Mouse (Mus musculus) kidney, adult 9 months (tissue): ENCODE measurements around the gene Chd4.
"Not testable (repeated sequence)": the region's sequence is repeated elsewhere in the genome, so short reads cannot be mapped to it uniquely, and the experiment has no call there.

ENCODE experiments used
- DNase-seq: peaks from one replicate; pipeline ENCODE4 v3.0.0; 2022

Gene Chd4

GRCm38 (mm10) chr6:125162615-125163305 is 67.0 kb downstream of the Chd4 start:
- DNase-seq = not testable (repeated sequence)

DNA sequence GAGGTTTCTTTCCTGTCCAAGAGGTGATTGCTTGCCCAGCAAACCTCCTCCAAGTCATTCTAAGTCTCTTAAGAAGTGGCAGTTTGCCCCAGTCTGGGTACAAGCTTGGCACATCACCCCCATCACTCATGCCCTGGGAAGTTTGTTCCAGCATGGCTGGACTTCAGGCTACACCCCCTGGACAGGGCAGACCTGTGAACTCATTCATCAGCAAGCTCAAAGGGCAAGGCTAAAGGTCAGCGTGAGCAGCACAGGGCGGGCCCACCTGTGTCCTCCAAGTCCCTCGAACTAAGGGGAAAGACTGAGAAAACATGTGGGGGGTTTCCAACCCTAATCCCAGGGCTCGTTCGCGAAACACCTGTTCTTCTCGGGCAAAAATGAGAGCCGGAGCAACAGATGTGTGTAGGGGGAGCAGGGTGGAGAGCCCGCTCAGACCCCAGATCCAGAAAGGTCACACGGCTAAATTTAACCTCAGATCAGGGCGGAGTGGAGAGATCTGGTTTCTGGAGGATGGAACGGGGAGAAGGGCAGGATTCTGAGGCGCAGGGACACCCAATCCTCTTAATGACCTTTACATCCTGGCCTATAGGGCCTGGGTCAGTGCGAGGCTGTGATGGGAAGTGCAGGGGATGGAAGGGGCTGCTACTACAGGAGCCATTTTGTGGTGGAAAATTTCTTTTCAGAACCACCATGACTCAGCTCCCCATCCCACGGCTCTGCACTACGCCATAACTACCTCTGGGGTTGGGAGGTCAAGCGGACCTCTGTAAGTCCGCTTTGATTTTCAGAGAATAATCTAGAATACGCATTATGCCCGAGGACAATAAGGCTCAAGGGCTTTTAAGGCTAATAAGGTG is 68.2 kb downstream of the Chd4 start:
- peak; percentile 94 for DNase-seq

- peak; percentile 73 for DNase-seq
Measured at GRCm38 (mm10) chr6:125164672-125165327, 69.0 kb downstream of the Chd4 start.

DNA sequence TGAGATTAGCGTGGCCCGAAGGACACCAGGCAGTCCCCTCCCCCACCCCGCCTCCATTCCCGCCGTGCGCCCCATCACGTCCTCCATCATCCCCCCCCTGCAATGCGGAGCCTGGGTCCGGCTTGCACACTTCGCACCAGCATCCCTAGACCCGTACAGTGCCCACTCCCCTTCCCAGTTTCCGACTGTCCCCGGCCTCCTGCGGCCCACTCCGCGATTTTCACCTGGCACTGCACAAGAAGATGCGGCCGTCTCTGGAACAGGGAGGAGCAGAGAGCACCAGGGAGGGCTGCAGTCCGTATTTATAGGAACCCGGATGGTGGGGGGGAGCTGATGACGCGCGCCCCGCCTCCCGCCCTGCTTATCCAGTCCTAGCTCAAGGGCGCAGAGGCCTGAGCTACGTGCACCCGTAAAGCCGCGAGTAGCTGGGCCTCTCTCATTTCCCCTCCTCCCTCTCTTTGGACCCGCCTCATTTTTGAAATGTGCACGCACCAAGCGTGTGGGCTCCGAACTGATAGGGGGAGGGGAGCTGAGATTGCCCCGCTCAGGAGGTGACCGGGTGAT is 69.6 kb downstream of the Chd4 start:
- DNase-seq = peak; percentile 98

- DNase-seq = peak; percentile 94
Measured at GRCm38 (mm10) chr6:125166051-125166751, 70.4 kb downstream of the Chd4 start, which contains the start of gene Gapdh. TSS of gene Gapdh (minus strand) at chr6:125166467.

DNA sequence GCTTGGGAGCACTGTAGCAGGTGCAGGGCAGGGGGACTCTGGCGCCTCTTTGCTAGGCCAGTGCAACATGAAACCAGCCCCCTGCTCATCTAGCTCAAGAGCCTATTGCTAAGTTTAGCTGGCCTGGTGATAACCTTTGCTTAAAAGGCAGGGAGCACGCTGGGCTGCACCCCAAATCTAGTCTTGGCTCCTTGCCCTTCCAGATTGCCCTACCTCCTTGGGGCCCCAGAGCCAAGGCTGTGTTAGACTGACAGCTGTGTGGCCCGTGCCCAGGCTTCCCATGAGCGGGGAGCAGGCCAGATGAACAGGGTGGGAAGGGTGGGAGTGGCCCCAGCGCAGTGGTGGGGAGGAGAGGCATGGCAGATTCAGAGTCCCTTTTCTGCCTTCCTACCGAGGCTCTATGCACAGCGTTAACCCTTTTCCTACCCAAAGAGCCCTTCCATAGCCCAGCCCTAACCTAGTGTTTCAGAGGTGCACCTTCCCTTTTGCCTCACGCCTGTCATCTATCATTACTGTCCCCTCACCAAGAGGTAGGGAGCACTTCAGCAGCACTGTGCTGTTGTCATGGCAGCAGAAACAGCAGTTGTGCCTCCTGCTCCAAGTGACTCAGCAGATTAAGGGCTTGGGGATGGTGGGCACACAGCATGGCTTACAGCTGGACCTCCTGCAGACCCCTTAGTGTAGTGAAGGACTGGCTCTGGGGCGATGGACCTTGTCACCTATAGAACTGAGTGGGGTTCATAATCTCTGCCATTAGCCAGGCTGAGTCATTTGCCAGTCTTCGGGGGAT is 71.3 kb downstream of the Chd4 start:
- DNase-seq = no peak

DNA sequence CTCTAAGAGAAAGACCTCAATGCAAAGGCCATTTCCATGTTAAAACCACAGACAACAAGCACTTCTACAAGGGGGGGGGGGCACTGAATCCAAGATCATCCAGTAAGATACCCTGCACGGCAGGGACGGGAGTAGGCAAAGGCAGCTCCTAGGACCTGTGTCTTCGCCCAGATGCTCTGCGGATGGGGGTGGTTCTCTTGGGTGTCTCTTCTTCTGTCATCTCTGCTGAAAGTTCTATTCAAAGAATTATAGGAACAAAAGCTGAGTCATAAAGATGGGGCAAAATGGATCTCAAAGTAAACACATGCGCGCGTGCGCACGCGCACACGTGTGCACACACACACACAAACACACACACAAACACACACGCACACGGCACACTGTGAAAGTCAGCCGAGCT is 72.3 kb downstream of the Chd4 start:
- DNase-seq = no peak

GRCm38 (mm10) chr6:125170194-125170593 is 74.4 kb downstream of the Chd4 start:
- no peak for DNase-seq

- DNase-seq = no peak
Measured at GRCm38 (mm10) chr6:125172474-125172873, 76.7 kb downstream of the Chd4 start.

DNA sequence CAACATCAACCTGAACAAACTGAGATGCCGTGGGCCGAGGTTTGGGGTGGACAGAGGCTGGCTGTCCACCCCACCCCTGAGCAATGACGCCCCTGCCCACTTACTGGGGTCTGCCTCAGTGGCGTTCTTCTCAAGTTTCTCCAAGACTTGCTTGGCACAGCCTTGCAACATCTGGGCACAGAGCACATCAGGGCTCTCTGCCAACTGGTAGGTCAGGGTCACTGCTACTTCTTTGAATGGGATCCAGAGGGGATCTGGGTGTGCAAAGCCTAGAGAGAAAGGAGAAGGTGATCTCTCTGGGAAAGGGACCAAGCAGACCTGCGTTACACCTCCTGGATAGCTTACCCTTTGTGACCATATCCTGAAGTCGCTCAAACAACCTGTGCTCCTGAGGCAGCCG is 77.5 kb downstream of the Chd4 start:
- DNase-seq = no peak

DNA sequence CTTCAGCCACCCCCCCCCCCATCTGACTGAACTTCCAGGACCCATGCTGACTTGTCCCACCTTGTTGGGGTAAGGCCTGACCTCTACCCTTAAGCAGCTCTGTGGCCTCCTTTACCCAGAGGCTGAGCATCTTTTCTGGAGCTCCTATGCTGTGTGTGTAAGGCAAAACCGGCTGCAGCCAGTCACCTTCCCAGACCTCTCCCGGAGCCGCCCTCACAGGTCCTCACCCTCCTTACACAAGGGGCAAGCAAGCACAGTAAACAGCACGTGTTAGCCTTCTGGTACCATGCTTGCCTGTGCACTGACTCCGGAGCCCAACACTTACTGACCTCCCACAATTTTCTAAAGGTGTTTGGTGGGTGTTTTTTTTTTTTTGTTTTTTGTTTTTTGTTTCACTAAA is 79.7 kb downstream of the Chd4 start:
- no peak for DNase-seq

GRCm38 (mm10) chr6:125179601-125180000 is 83.8 kb downstream of the Chd4 start:
- DNase-seq = no peak
